Mouse (Mus musculus): Measurements from ENCODE around the gene Fam120b. TPM values are rescaled to one million over a fixed set of nuclear protein-coding genes. Genes with fewer than 3 reads are reported as not detected.
A peak's percentile ranks its signal among the peaks of the same experiment; 100 is the strongest.

Gene Fam120b
- polyA plus RNA-seq, 1 experiment from 2014 or later = 30.9 TPM

DNA sequence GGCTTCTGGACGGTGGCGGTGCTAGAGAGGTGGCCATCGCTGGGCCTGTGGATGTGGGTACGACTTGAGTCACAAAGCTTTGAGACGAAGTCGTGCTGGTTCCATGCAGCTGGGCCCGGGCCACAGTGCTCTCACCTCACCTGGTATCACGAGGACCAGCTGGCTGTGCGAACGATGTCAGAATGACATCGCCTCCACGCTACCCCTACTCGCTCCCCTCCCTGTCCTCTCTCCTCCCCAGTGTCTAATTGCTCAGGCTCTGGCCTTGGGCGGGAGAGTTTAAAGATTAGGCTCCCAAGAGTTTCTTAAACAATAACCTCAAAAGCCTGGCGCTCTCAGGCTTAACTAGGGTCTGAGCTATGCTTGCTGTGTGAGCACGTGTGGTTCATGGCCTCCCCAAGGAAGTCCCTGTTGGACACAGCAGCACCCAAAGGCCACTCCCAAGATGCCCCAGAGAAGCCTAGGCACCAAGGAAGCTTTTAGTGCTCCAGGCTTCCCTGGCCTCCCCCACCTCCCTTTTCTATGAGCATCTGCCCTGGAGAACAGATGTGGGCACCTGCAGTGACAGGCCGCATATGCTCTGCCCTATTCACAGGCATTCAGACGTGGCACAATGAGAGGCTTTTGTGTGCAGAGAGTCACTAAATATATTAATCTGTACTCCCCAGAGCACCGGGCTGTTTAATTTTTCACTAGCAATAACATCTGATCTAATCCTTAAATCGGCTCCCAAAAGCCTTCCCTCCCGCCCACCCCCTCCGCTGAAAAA is 14.7 kb upstream of the Fam120b start:
- Histone ChIP-seq H3K9ac (no peak overlapping the region), H3K4me1 (peaks cover 34% of the 10 kb centered on the region)

DNA sequence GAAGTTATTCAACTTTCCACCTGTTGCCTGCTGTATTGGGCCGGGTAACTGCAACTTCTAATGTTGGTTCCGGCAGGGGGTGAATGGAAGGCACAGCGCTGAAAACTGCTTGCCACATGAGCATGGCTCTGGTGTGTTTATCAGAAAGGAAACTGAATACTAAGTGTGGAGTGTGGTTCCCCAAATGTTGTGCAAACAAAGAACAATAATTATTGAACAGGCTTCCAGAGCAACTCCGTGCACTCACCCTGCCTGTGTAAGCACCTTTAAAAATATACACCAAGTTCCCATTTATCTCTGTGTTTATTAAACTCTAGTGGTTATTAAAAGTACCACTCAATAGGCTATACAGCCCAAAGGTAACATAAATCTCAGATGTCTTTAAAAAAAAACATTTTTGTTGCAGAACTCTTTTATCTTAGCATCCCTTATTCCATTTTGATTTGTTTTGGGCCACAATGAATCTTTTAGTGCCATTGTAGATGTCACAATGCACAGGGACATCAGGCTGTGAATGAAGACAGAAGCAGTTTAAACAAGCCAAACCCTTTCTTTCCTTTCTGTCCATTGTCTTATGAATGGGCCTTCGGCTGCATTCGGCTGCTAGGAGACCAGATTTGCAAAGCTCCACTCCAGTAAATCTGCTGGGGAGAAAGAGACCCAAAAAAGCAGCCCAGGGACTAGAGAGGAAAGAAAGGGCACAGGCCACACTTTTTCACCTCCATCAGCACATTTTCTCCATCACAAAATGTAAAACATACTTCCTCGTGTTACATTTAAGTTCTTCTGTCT is 13.9 kb upstream of the Fam120b start:
- H3K36me3 ChIP-seq = no peaks in the 10 kb centered on the region
- ATAC-seq (ENCODE audit: insufficient number of reproducible peaks, low FRiP score, low TSS enrichment, low read depth) = no peak
- H3K4me1 ChIP-seq = peaks cover 26% of the 10 kb centered on the region
- H3K9me3 ChIP-seq (replicated peaks) = no peaks in the 10 kb centered on the region
- H3K4me3 ChIP-seq (replicated peaks) = no peak overlapping the region
- H3K9ac ChIP-seq = no peak overlapping the region
- H3K27me3 ChIP-seq = peaks cover 60% of the 10 kb centered on the region
- no peak overlapping the region for H3K27ac ChIP-seq (replicated peaks)
- H3K4me2 ChIP-seq (replicated peaks) = no peak overlapping the region
- 45% methylated on average over 7 of the region's 7 CpGs for WGBS

More for the DNA sequence above, 14.7 kb upstream of the Fam120b start:
- no peaks in the 10 kb centered on the region for H3K36me3 ChIP-seq
- H3K27ac ChIP-seq (replicated peaks) = no peak overlapping the region
- peak overlapping the region; percentile 46 for H3K4me3 ChIP-seq (replicated peaks)
- no peak for ATAC-seq (ENCODE audit: insufficient number of reproducible peaks, low FRiP score, low TSS enrichment, low read depth)
- peak overlapping the region; percentile 84 for H3K4me2 ChIP-seq (replicated peaks)
- 9% methylated on average over 22 of the region's 22 CpGs for WGBS
- peaks cover 68% of the 10 kb centered on the region for H3K27me3 ChIP-seq
- no peaks in the 10 kb centered on the region for H3K9me3 ChIP-seq (replicated peaks)

DNA sequence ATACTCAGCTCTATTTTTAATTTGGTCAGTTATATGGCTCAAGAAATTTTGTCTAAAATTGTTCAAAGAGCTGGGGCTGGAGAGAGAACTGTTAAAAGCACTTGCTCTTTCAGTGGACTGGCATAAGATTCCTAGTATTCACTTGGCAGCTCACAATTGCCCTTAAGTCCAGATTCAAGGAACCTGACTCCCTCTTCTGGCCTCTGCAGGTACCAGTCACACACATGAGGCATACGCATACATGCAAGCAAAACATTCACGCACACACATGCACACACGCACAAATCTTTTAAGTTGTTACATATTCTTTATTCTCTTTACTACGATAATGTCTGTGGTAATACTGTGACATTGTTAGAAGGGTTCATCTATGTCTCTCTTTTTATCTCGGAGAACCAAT is 12.6 kb upstream of the Fam120b start:
- no peak overlapping the region for H3K9ac ChIP-seq
- H3K4me3 ChIP-seq (replicated peaks) = no peak overlapping the region
- no peaks in the 10 kb centered on the region for H3K9me3 ChIP-seq (replicated peaks)
- H3K36me3 ChIP-seq = no peaks in the 10 kb centered on the region
- peaks cover 17% of the 10 kb centered on the region for H3K4me1 ChIP-seq
- 87% methylated on average over 5 of the region's 5 CpGs for WGBS
- no peak overlapping the region for H3K27ac ChIP-seq (replicated peaks)
- no peak for ATAC-seq (ENCODE audit: insufficient number of reproducible peaks, low FRiP score, low TSS enrichment, low read depth)
- H3K4me2 ChIP-seq (replicated peaks) = no peak overlapping the region
- H3K27me3 ChIP-seq = peaks cover 49% of the 10 kb centered on the region

DNA sequence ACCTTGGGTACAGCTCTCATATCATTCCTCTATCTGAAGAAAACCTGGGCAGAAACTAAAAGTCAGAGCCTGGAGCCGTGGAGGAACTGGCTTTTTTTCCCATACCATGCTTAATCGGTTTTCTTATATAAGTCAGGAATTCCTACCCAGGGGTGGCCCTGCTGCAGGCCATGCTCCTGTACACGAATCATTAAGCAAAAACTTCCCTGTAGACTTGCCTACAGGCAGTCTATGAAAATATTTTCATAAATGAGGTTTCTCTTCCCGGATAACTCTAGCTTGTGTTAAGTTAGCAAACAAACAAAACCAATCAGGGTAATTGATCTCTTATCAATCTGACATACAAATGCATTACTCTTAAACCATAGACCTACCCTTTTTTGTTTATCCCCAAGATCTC is 7.1 kb upstream of the Fam120b start:
- H3K4me3 ChIP-seq (replicated peaks) = no peak overlapping the region
- peaks cover 7% of the 10 kb centered on the region; the same call in 1 of the 2 replicates for H3K27me3 ChIP-seq
- H3K4me1 ChIP-seq = no peaks in the 10 kb centered on the region
- no peaks in the 10 kb centered on the region for H3K9me3 ChIP-seq (replicated peaks)
- ATAC-seq (ENCODE audit: insufficient number of reproducible peaks, low FRiP score, low TSS enrichment, low read depth) = no peak
- no peaks in the 10 kb centered on the region for H3K36me3 ChIP-seq
- no peak overlapping the region for H3K9ac ChIP-seq
- WGBS = 58% methylated on average over 4 of the region's 4 CpGs
- no peak overlapping the region for H3K27ac ChIP-seq (replicated peaks)
- no peak overlapping the region for H3K4me2 ChIP-seq (replicated peaks)

DNA sequence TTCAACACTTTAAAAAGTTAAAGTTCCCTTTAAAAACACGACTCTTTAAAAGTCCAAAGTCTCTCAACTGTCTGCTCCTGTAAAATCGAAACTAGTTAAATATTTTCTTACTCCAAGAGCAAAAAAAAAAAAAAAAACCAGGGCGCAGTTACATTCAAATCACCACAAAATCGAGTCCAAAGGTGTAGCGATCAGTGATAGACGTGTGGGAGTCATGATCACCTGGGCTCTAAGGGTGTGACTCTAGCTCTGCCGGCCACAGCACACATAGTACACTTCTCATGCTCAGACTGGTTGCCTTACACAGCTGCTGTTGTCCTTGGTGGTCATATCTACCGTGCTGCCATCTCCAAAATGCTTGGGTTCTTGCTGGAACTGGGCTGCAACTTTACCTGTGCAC is 6.6 kb upstream of the Fam120b start:
- no peak overlapping the region for H3K27ac ChIP-seq (replicated peaks)
- no peak for ATAC-seq (ENCODE audit: insufficient number of reproducible peaks, low FRiP score, low TSS enrichment, low read depth)
- peaks cover 7% of the 10 kb centered on the region; the same call in 1 of the 2 replicates for H3K27me3 ChIP-seq
- H3K36me3 ChIP-seq = no peaks in the 10 kb centered on the region
- no peak overlapping the region for H3K4me3 ChIP-seq (replicated peaks)
- H3K4me1 ChIP-seq = no peaks in the 10 kb centered on the region
- H3K4me2 ChIP-seq (replicated peaks) = no peak overlapping the region
- H3K9ac ChIP-seq = no peak overlapping the region
- WGBS = 70% methylated on average over 8 of the region's 8 CpGs
- H3K9me3 ChIP-seq (replicated peaks) = no peaks in the 10 kb centered on the region

DNA sequence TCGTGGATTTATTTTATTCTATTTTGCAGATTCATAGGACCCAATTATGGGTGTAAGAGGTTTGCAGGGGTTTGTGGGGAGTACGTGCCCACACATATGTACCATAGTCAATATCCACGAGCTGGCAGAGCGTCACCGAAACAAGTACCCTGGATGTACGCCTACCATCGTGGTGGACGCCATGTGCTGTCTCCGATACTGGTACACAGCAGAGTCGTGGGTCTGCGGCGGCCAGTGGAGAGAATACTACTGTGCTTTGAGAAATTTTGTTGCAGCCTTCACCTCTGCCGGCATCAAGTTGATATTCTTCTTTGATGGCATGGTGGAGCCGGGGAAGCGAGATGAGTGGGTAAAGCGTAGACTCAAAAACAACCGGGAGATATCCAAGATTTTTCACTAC is 5.7 kb downstream of the Fam120b start:
- 97% methylated on average over 17 of the region's 17 CpGs for WGBS
- no peak overlapping the region for H3K4me3 ChIP-seq (replicated peaks)
- H3K36me3 ChIP-seq = peaks cover 41% of the 10 kb centered on the region
- H3K27ac ChIP-seq (replicated peaks) = no peak overlapping the region
- no peaks in the 10 kb centered on the region for H3K27me3 ChIP-seq
- no peak overlapping the region for H3K9ac ChIP-seq
- H3K9me3 ChIP-seq (replicated peaks) = no peaks in the 10 kb centered on the region
- H3K4me2 ChIP-seq (replicated peaks) = no peak overlapping the region
- no peak for ATAC-seq (ENCODE audit: insufficient number of reproducible peaks, low FRiP score, low TSS enrichment, low read depth)
- H3K4me1 ChIP-seq = peaks cover 8% of the 10 kb centered on the region

DNA sequence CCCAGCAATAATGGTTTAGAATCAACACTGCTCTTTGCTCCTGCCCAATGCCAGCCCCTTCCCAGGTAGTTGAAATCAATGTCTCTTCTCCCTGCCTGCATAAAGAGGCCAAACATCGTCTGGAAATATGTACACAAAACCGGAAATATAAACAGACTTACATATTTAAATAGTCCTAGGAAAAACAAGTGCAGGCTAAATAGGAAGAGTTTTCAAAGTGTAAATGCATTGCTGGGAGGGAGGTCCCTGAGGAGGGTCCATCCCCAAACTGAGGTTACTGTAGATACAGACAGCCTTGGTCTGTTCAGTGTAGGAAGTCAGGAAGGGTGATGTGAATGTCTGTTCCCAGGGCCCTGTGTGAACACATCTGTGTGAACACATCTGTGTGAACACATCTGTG is 10.6 kb downstream of the Fam120b start:
- H3K4me1 ChIP-seq = no peaks in the 10 kb centered on the region
- H3K36me3 ChIP-seq = peaks cover 82% of the 10 kb centered on the region
- H3K4me2 ChIP-seq (replicated peaks) = no peak overlapping the region
- no peaks in the 10 kb centered on the region for H3K9me3 ChIP-seq (replicated peaks)
- ATAC-seq (ENCODE audit: insufficient number of reproducible peaks, low FRiP score, low TSS enrichment, low read depth) = no peak
- 92% methylated on average over 2 of the region's 2 CpGs for WGBS
- H3K9ac ChIP-seq = no peak overlapping the region
- no peak overlapping the region for H3K4me3 ChIP-seq (replicated peaks)
- H3K27ac ChIP-seq (replicated peaks) = no peak overlapping the region
- H3K27me3 ChIP-seq = no peaks in the 10 kb centered on the region

DNA sequence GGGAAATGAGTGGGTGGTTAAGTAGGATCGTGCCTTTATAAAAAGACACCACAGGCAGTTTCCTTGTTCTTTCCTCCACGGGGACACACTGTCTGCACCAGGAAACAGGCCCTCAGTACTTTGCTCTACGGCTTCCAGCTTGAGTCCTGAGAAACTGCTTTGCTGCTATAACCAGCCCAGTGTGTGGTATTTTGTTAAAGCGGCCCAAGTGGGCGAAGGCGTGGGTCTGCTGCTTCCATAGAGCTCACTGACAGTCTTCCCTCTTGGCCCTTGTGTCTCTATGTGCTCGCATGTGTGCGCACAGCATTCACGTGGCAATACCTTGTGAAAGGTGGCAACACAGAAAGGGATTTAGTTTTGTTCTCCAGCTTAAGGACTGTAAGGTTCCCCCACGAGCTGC is 13.3 kb downstream of the Fam120b start:
- ATAC-seq (ENCODE audit: insufficient number of reproducible peaks, low FRiP score, low TSS enrichment, low read depth) = no peak
- Histone ChIP-seq H3K4me3 (replicated peaks) (no peak overlapping the region), H3K9me3 (replicated peaks) (no peaks in the 10 kb centered on the region), H3K4me2 (replicated peaks) (no peak overlapping the region), H3K27me3 (no peaks in the 10 kb centered on the region), H3K9ac (no peak overlapping the region), H3K27ac (replicated peaks) (no peak overlapping the region), H3K4me1 (no peaks in the 10 kb centered on the region), H3K36me3 (peaks cover 73% of the 10 kb centered on the region)
- WGBS = 83% methylated on average over 10 of the region's 10 CpGs

DNA sequence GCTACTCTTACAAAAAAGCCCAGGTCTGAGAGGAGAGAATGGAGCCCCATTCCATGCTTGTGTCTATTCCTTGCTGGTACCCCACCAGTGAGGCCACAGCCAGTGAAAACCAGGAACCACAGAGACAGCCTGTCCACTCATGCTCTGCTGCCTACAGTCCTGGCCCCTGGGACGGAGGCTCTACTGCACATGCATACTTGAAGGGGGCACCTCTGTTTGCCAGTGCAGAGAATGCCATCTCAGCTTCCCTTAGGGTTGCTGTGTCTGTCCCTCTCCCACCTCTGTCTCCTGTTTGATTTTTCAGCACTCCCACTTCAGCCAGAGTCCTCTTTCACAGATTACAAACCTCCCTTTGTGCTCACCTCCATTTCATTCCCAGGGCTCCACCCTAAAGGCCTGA is 14.9 kb downstream of the Fam120b start:
- no peak overlapping the region for H3K4me3 ChIP-seq (replicated peaks)
- no peak overlapping the region for H3K27ac ChIP-seq (replicated peaks)
- H3K4me1 ChIP-seq = no peaks in the 10 kb centered on the region
- no peak overlapping the region for H3K9ac ChIP-seq
- H3K36me3 ChIP-seq = peaks cover 80% of the 10 kb centered on the region
- H3K4me2 ChIP-seq (replicated peaks) = no peak overlapping the region
- ATAC-seq (ENCODE audit: insufficient number of reproducible peaks, low FRiP score, low TSS enrichment, low read depth) = no peak
- WGBS = 95% methylated on average over 1 of the region's 1 CpGs
- no peaks in the 10 kb centered on the region for H3K27me3 ChIP-seq
- H3K9me3 ChIP-seq (replicated peaks) = no peaks in the 10 kb centered on the region

DNA sequence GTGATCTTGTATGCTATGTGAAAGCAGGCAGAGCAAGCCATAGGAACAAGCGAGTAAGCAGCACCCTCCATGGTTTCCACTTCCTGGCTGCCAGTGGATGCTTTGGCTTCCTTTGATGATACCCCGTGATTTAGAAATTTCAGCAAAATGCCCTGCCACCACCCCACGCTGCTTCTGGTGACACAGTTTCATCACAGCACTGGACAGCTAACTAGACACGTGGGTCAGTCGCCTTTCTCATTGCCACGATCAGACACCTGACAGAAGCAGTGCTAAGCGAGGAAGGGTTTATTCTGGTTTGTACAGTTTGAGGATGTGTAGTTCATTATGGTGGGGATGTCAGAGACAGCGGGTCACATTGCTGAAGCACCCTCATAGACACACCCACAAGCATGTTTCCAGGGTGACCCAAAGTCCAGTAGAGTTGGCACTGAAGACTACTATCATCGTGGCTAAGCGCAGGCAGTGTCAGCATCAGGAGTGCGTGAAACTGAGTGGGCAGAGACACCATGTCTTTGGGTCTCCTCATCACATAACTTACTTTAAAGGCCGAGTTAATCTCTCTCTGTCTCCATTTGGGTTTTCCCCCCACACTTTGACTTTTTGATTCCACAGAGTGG is 20.7 kb downstream of the Fam120b start:
- Histone ChIP-seq H3K27ac (replicated peaks) (no peak overlapping the region), H3K36me3 (peaks cover 87% of the 10 kb centered on the region), H3K4me3 (replicated peaks) (no peak overlapping the region), H3K9me3 (replicated peaks) (no peaks in the 10 kb centered on the region), H3K4me1 (no peaks in the 10 kb centered on the region), H3K4me2 (replicated peaks) (no peak overlapping the region), H3K9ac (no peak overlapping the region), H3K27me3 (no peaks in the 10 kb centered on the region)
- WGBS = 90% methylated on average over 12 of the region's 12 CpGs
- ATAC-seq (ENCODE audit: insufficient number of reproducible peaks, low FRiP score, low TSS enrichment, low read depth) = no peak

DNA sequence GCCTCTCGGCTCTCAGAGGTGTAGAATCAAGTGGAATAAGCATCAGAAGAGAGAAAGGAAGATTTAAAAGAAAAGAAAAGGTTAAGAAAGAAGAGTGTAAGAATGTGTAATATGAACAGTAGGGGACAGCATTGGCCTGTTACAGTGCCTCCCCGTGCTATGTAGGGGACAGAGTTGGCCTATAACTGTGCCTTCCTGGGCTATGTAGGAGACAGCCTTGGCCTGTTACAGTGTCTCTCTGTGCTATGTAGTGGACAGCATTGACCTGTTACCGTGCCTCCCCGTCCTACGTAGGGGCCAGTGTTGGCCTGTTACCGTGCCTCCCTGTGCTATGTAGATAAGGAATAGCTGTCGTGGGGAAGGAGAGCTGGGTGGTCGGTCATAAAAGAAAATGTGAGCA is 23.5 kb downstream of the Fam120b start:
- no peak overlapping the region for H3K9ac ChIP-seq
- ATAC-seq (ENCODE audit: insufficient number of reproducible peaks, low FRiP score, low TSS enrichment, low read depth) = no peak
- no peaks in the 10 kb centered on the region for H3K9me3 ChIP-seq (replicated peaks)
- H3K4me2 ChIP-seq (replicated peaks) = no peak overlapping the region
- no peak overlapping the region for H3K4me3 ChIP-seq (replicated peaks)
- H3K4me1 ChIP-seq = no peaks in the 10 kb centered on the region
- H3K36me3 ChIP-seq = peaks cover 96% of the 10 kb centered on the region
- 93% methylated on average over 8 of the region's 8 CpGs for WGBS
- H3K27me3 ChIP-seq = no peaks in the 10 kb centered on the region
- no peak overlapping the region for H3K27ac ChIP-seq (replicated peaks)
